Mouse (Mus musculus): Measurements from ENCODE around the gene Uckl1.
A peak's percentile ranks its signal among the peaks of the same experiment; 100 is the strongest.

Gene Uckl1

DNA sequence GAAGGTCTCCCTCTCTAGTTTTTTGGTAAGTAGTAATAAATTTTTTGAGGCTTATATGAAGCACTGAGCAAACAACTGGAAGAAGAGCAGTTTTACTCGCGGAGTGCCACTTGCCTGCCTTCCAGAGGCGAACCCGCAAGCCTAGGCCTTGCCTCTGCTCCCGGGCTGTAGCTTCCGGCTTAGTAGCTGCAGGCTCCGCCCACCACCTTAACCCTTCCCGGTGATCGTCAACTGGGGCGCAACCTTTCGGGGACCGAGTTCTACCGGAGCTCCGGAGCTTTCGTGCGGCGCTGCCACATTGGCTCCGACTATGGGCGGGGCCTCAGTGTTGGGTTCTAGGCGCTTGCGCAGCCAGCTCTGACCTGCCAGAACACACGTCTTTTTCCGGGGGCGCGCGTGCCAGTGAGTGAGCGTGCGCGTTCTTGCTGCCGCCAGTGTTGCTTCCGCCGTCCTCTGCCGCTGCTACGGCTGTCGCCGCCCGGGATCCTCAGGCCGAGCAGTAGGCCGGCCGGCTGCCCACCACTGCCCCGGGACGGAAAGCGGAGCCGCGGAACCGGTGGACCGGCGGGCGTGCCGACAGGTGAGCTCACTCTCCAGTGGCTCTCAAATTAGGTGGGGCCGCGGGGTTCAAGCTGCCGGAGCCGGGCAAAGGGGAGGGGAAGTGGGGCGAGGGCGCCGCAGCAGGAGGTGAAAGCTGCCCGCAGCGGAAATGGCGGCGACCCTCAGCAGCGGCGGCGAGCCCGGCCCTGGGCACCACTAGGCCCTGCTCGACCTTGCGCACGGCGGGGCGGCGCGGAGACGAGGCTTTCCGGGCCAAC, 64.4 kb downstream of the Uckl1 start, which contains the start of gene Dnajc5:
Gene Dnajc5, plus strand, starts transcription at position 368 of the 818 bp plus-strand sequence.
- DNase-seq (ENCODE audit: low spot score) = peak; percentile 94

DNA sequence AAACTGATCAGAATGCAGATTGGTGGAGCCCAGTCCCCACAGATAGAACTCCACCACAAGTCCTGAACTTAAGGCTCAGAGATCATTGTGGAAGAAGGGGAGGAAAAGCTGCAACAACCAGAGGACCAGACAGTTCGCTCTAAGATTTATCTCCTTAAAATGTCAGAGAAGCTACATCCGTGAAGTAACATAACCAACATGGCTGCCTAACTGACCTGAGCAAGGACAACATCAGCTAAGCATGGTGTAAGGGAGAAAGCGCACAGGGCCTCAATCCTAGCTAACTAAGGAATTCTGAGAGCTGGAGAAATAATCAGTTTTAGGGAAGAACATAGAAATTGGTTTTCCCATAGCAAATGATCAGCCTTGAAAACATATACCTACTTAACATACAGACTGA, 65.5 kb downstream of the Uckl1 start:
- no peak for DNase-seq (ENCODE audit: low spot score)

Measured in spleen, adult 12 weeks (tissue).